Mouse (Mus musculus): Measurements from ENCODE around the gene Nav2.

GRCm38 (mm10) chr7:49336725-49337124 is 428.2 kb downstream of the Nav2 start:
- no peak for TF ChIP-seq CTCF (IDR thresholded peaks at IDR 0.05)
- TF ChIP-seq EP300 (IDR thresholded peaks at IDR 0.05), result no peak

Measured in lung, postnatal 0 days (tissue).